Mouse (Mus musculus) forebrain, embryonic 15.5 days (tissue): ENCODE measurements around the gene Gfra1. TPM values are rescaled to one million over a fixed set of nuclear protein-coding genes. Genes with fewer than 3 reads are reported as not detected.

Experiments
- ATAC-seq: fragments of 200-750 bp; cut with Nextera tagmentation; replicated peaks from 2 replicates; pipeline ENCODE4 v1.8.0; 2017; ENCODE audit warnings: mild to moderate bottlenecking, moderate TSS enrichment, moderate library complexity
- H3K27ac ChIP-seq: fragments of 300-500 bp; sonication (generic); replicated peaks from 2 replicates; pipeline ENCODE4 v1.5.1; 2015; ENCODE audit warnings: mild to moderate bottlenecking, inconsistent platforms
- H3K27me3 ChIP-seq: fragments of 300-500 bp; sonication (generic); 2 replicates; pipeline ENCODE4 v1.6.1; 2015; ENCODE audit warnings: inconsistent platforms
- H3K36me3 ChIP-seq: fragments of 300-500 bp; sonication (generic); 2 replicates; pipeline ENCODE4 v1.6.1; 2015; ENCODE audit warnings: mild to moderate bottlenecking, inconsistent platforms
- H3K4me1 ChIP-seq: fragments of 300-500 bp; sonication (generic); 2 replicates; pipeline ENCODE4 v1.6.1; 2015; ENCODE audit warnings: inconsistent platforms
- H3K4me2 ChIP-seq: fragments of 300-500 bp; sonication (generic); replicated peaks from 2 replicates; pipeline ENCODE4 v1.6.1; 2015; ENCODE audit warnings: mild to moderate bottlenecking, inconsistent platforms
- H3K4me3 ChIP-seq: fragments of 300-500 bp; sonication (generic); 2 replicates; pipeline ENCODE4 v1.5.1; 2015; ENCODE audit warnings: mild to moderate bottlenecking, inconsistent platforms
- H3K9ac ChIP-seq: fragments of 300-500 bp; sonication (generic); replicated peaks from 2 replicates; pipeline ENCODE4 v1.6.1; 2015; ENCODE audit warnings: mild to moderate bottlenecking, inconsistent platforms
- H3K9me3 ChIP-seq: fragments of 300-500 bp; sonication (generic); 2 replicates; pipeline ENCODE4 v1.6.1; 2016; ENCODE audit warnings: inconsistent platforms
- WGBS: fragments of 180-500 bp; shearing (Covaris S2); methylation state at CpG from one replicate; pipeline ENCODE4 v1.1.7; 2015; ENCODE audit warnings: mixed read lengths; 5-methylcytosine and 5-hydroxymethylcytosine counted together
- polyA plus RNA-seq: library from polyadenylated mRNA; unstranded; fragments of >200 nt; fragmentation: Nextera tagmentation; extraction: Ambion mirVana; gene quantifications from 2 replicates; pipeline ENCODE4 v1.2.1, GENCODE M21; 2015

Gene Gfra1
- polyA plus RNA-seq, 1 experiment from 2014 or later = 12.1 TPM

DNA sequence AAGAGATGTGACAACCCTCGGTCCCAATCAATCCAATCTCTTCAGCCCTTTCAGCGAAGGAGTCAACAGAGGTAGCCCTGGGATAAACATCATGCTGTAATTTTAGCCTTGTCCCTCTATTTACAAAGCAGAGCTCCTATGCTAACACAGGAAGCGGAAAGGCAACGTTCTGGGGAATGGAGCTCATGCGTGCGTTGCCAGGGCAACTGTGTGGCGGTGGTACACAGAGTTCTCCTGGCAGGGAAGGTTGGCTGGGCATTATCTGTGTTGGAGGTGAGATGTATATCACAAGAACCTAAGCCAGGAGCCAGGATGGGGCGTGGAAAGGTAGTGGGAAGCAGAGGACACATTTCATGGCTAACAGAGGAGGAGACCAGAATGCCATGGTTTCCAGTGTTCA is 194.8 kb downstream of the Gfra1 start:
- WGBS = 75% methylated on average over 8 of the region's 8 CpGs
- no peak overlapping the region for H3K9ac ChIP-seq
- no peak for ATAC-seq

GRCm38 (mm10) chr19:58259250-58259649 is 196.5 kb downstream of the Gfra1 start:
- no peak for ATAC-seq
- Histone ChIP-seq H3K4me3 (no peak overlapping the region), H3K36me3 (no peaks in the 10 kb centered on the region), H3K4me1 (peaks cover 4% of the 10 kb centered on the region; the same call in 1 of the 2 replicates), H3K9me3 (no peaks in the 10 kb centered on the region), H3K27me3 (no peaks in the 10 kb centered on the region), H3K27ac (no peak overlapping the region), H3K4me2 (no peak overlapping the region), H3K9ac (no peak overlapping the region)
- WGBS = 28% methylated on average over 2 of the region's 2 CpGs

More for the DNA sequence above, 194.8 kb downstream of the Gfra1 start:
- no peak overlapping the region for H3K27ac ChIP-seq
- H3K4me1 ChIP-seq = peaks cover 4% of the 10 kb centered on the region; the same call in 1 of the 2 replicates
- H3K36me3 ChIP-seq = no peaks in the 10 kb centered on the region
- no peaks in the 10 kb centered on the region for H3K27me3 ChIP-seq
- no peak overlapping the region for H3K4me3 ChIP-seq
- H3K4me2 ChIP-seq = no peak overlapping the region
- no peaks in the 10 kb centered on the region for H3K9me3 ChIP-seq

- no peak for ATAC-seq
- H3K36me3 ChIP-seq = no peaks in the 10 kb centered on the region
- 86% methylated on average over 3 of the region's 3 CpGs for WGBS
- H3K4me3 ChIP-seq = no peak overlapping the region
- H3K27ac ChIP-seq = no peak overlapping the region
- H3K9ac ChIP-seq = no peak overlapping the region
- H3K9me3 ChIP-seq = no peaks in the 10 kb centered on the region
- peaks cover 7% of the 10 kb centered on the region; the same call in 1 of the 2 replicates for H3K4me1 ChIP-seq
- no peaks in the 10 kb centered on the region for H3K27me3 ChIP-seq
- H3K4me2 ChIP-seq = no peak overlapping the region
Observed at GRCm38 (mm10) chr19:58256485-58256884, 199.2 kb downstream of the Gfra1 start.

DNA sequence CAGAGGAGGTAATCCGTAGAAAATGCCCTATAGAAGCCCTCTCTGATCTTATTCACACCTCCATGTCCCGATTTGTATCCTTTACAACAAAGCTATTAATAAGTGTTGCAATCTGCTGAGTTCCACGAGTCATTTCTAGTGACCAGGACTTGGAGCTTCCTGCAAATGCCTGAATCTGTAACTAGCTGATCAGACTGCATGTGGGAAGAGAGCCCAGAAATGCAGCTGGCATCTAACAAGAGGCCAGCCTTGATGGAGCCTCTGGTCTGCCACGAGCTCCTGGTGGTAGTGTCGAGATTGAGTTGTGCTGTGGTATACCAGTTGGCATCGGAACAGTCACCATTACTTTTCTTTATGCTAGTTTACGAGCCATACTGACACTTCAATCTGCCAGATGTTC is 200.3 kb downstream of the Gfra1 start:
- H3K4me2 ChIP-seq = no peak overlapping the region
- H3K27ac ChIP-seq = no peak overlapping the region
- ATAC-seq = 0 out of 2 replicates have a peak, but pooled peaks have one; percentile 40

DNA sequence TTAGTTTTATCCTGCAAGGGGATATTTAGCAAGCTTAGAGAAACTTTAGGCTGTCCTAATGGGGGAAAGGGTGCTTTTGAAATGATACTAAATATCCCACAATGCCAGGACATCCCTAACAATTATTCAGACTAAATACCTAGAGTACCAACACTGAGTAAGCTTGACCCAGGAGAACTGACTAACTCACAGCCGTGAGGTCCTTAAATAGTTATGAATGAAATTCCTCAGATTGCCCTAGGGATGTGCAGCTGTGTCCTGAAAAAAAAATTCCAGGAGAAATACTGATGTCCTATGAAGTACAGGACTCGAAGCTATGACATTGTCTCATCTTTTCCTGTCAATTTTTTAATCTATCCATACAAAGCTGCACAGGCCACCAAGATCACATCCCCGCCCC is 201.5 kb downstream of the Gfra1 start:
- Histone ChIP-seq H3K4me2 (no peak overlapping the region), H3K4me1 (peaks cover 10% of the 10 kb centered on the region), H3K9ac (no peak overlapping the region), H3K27me3 (no peaks in the 10 kb centered on the region), H3K27ac (no peak overlapping the region), H3K36me3 (no peaks in the 10 kb centered on the region), H3K4me3 (no peak overlapping the region), H3K9me3 (no peaks in the 10 kb centered on the region)
- 87% methylated on average over 3 of the region's 3 CpGs for WGBS
- ATAC-seq = no peak

More for the DNA sequence above, 200.3 kb downstream of the Gfra1 start:
- H3K36me3 ChIP-seq = no peaks in the 10 kb centered on the region
- H3K27me3 ChIP-seq = no peaks in the 10 kb centered on the region
- no peak overlapping the region for H3K4me3 ChIP-seq
- no peak overlapping the region for H3K9ac ChIP-seq
- 70% methylated on average over 7 of the region's 7 CpGs for WGBS
- H3K9me3 ChIP-seq = no peaks in the 10 kb centered on the region
- H3K4me1 ChIP-seq = peaks cover 13% of the 10 kb centered on the region

DNA sequence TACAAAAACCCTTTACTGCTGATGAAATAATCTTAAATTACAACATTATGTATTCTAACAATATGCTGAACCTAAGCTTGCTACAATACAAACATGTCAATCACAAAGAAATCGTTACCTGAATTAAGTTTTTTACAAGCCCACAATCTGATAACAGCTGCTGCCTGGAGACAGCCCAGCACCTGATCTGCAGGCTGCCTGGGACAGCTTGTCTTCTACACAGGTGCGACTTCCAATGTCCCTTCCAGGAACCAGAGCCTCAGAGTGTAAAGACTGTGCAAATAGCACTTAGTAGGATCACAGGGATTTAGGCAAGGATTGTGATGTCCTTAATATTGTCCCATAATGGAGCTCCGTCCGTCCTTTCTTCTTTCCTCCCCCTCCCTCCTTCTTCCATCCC is 204.0 kb downstream of the Gfra1 start:
- no peak for ATAC-seq
- Histone ChIP-seq H3K4me1 (peaks cover 13% of the 10 kb centered on the region), H3K36me3 (no peaks in the 10 kb centered on the region), H3K4me3 (no peak overlapping the region), H3K9ac (no peak overlapping the region), H3K27ac (no peak overlapping the region), H3K27me3 (no peaks in the 10 kb centered on the region), H3K9me3 (no peaks in the 10 kb centered on the region), H3K4me2 (no peak overlapping the region)
- 58% methylated on average over 4 of the region's 4 CpGs for WGBS

- H3K27ac ChIP-seq = no peak overlapping the region
- peak; percentile 51; the same call in 1 of the 2 replicates for ATAC-seq
- WGBS = 3% methylated on average over 6 of the region's 6 CpGs
- no peaks in the 10 kb centered on the region; the same call in 1 of the 2 replicates for H3K27me3 ChIP-seq
- no peak overlapping the region for H3K4me2 ChIP-seq
- H3K4me1 ChIP-seq = peaks cover 13% of the 10 kb centered on the region
- H3K9ac ChIP-seq = no peak overlapping the region
- H3K36me3 ChIP-seq = no peaks in the 10 kb centered on the region
- no peaks in the 10 kb centered on the region for H3K9me3 ChIP-seq
- H3K4me3 ChIP-seq = no peak overlapping the region
Observed at GRCm38 (mm10) chr19:58251095-58251494, 204.6 kb downstream of the Gfra1 start.

DNA sequence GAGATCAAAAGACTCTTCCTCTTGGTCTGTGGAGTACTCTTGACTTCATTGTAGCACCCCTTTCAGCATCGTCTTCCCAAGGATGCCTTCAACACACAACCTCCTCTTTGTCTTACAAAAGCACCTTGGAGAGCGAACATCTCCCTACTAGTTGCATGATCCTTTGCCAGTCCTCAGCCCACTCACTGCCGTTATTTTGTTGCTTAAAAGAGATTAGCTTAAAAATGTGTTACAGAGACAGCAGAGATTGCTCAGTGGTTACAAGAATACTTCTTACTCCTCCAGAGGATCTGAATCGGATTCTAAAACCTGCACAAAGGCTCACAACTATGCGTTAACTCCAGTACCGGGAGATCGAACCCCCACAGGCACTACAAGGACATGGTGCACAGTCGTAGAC is 205.5 kb downstream of the Gfra1 start:
- WGBS = 75% methylated on average over 8 of the region's 8 CpGs
- no peak for ATAC-seq
- Histone ChIP-seq H3K9ac (no peak overlapping the region), H3K27ac (no peak overlapping the region), H3K27me3 (peaks cover 6% of the 10 kb centered on the region; the same call in 1 of the 2 replicates), H3K4me3 (no peak overlapping the region), H3K9me3 (no peaks in the 10 kb centered on the region), H3K4me1 (peaks cover 13% of the 10 kb centered on the region), H3K36me3 (no peaks in the 10 kb centered on the region), H3K4me2 (no peak overlapping the region)

GRCm38 (mm10) chr19:58244148-58244547 is 211.6 kb downstream of the Gfra1 start:
- peaks cover 10% of the 10 kb centered on the region for H3K4me1 ChIP-seq
- no peaks in the 10 kb centered on the region for H3K9me3 ChIP-seq
- ATAC-seq = no peak
- H3K27me3 ChIP-seq = peaks cover 11% of the 10 kb centered on the region; the same call in 1 of the 2 replicates
- H3K9ac ChIP-seq = no peak overlapping the region
- no peak overlapping the region for H3K4me3 ChIP-seq
- no peak overlapping the region for H3K27ac ChIP-seq
- H3K4me2 ChIP-seq = no peak overlapping the region
- no peaks in the 10 kb centered on the region for H3K36me3 ChIP-seq
- WGBS = 50% methylated on average over 4 of the region's 4 CpGs

GRCm38 (mm10) chr19:58243604-58244003 is 212.1 kb downstream of the Gfra1 start:
- H3K9me3 ChIP-seq = no peaks in the 10 kb centered on the region
- H3K9ac ChIP-seq = no peak overlapping the region
- 63% methylated on average over 1 of the region's 1 CpGs for WGBS
- peaks cover 11% of the 10 kb centered on the region; the same call in 1 of the 2 replicates for H3K27me3 ChIP-seq
- H3K4me1 ChIP-seq = peaks cover 10% of the 10 kb centered on the region
- no peak overlapping the region for H3K4me2 ChIP-seq
- ATAC-seq = no peak
- no peak overlapping the region for H3K27ac ChIP-seq
- no peaks in the 10 kb centered on the region for H3K36me3 ChIP-seq
- no peak overlapping the region for H3K4me3 ChIP-seq

GRCm38 (mm10) chr19:58238325-58238724 is 217.4 kb downstream of the Gfra1 start:
- Histone ChIP-seq H3K27me3 (no peaks in the 10 kb centered on the region), H3K4me2 (no peak overlapping the region), H3K36me3 (no peaks in the 10 kb centered on the region), H3K27ac (no peak overlapping the region), H3K9me3 (no peaks in the 10 kb centered on the region), H3K4me1 (no peaks in the 10 kb centered on the region), H3K9ac (no peak overlapping the region), H3K4me3 (no peak overlapping the region)
- 77% methylated on average over 8 of the region's 8 CpGs for WGBS
- no peak for ATAC-seq

GRCm38 (mm10) chr19:58227725-58228124 is 228.0 kb downstream of the Gfra1 start:
- 34% methylated on average over 9 of the region's 9 CpGs for WGBS

GRCm38 (mm10) chr19:58226882-58227281 is 228.8 kb downstream of the Gfra1 start:
- H3K27ac ChIP-seq = no peak overlapping the region
- no peak overlapping the region for H3K4me2 ChIP-seq
- no peak for ATAC-seq
- peaks cover 20% of the 10 kb centered on the region for H3K27me3 ChIP-seq
- H3K4me1 ChIP-seq = peaks cover 9% of the 10 kb centered on the region; the same call in 1 of the 2 replicates
- H3K4me3 ChIP-seq = no peak overlapping the region
- WGBS = 57% methylated on average over 3 of the region's 3 CpGs
- H3K36me3 ChIP-seq = no peaks in the 10 kb centered on the region
- no peak overlapping the region for H3K9ac ChIP-seq
- no peaks in the 10 kb centered on the region for H3K9me3 ChIP-seq

More at GRCm38 (mm10) chr19:58227725-58228124, 228.0 kb downstream of the Gfra1 start:
- no peak overlapping the region for H3K27ac ChIP-seq
- peaks cover 9% of the 10 kb centered on the region; the same call in 1 of the 2 replicates for H3K4me1 ChIP-seq
- no peaks in the 10 kb centered on the region for H3K9me3 ChIP-seq
- no peak overlapping the region for H3K4me3 ChIP-seq
- no peak overlapping the region for H3K9ac ChIP-seq
- H3K27me3 ChIP-seq = peaks cover 13% of the 10 kb centered on the region
- H3K36me3 ChIP-seq = no peaks in the 10 kb centered on the region
- ATAC-seq = no peak
- no peak overlapping the region for H3K4me2 ChIP-seq
